Mouse (Mus musculus) embryonic facial prominence, embryonic 10.5 days (tissue): ENCODE data around the gene Zfp57. TPM values are rescaled to one million over a fixed set of nuclear protein-coding genes. Genes with fewer than 3 reads are reported as not detected.

Source experiments
- DNase-seq: peaks from one replicate; pipeline ENCODE4 v3.0.0-alpha.2; 2017; ENCODE audit warnings: low spot score
- H3K27ac ChIP-seq: fragments of 300-500 bp; sonication (generic); replicated peaks from 2 replicates; pipeline ENCODE4 v1.5.1; 2016; ENCODE audit warnings: mild to moderate bottlenecking
- H3K27me3 ChIP-seq: fragments of 300-500 bp; sonication (generic); replicated peaks from 2 replicates; pipeline ENCODE4 v1.6.1; 2016; ENCODE audit warnings: low read depth, mild to moderate bottlenecking; ENCODE audit not compliant: poor library complexity, severe bottlenecking
- H3K36me3 ChIP-seq: fragments of 300-500 bp; sonication (generic); replicated peaks from 2 replicates; pipeline ENCODE4 v1.6.1; 2016; ENCODE audit warnings: mild to moderate bottlenecking, moderate library complexity
- H3K4me1 ChIP-seq: fragments of 300-500 bp; sonication (generic); 2 replicates; pipeline ENCODE4 v1.6.1; 2016
- H3K4me3 ChIP-seq: fragments of 300-500 bp; sonication (generic); 2 replicates; pipeline ENCODE4 v1.5.1; 2016; ENCODE audit warnings: mild to moderate bottlenecking, moderate library complexity
- H3K9me3 ChIP-seq: fragments of 300-500 bp; sonication (generic); 2 replicates; pipeline ENCODE4 v1.6.1; 2016; ENCODE audit warnings: mild to moderate bottlenecking
- WGBS: fragments of 180-500 bp; shearing (Covaris S2); methylation state at CpG from one replicate; pipeline ENCODE4 v1.1.7; 2016; 5-methylcytosine and 5-hydroxymethylcytosine counted together
- polyA plus RNA-seq: library from polyadenylated mRNA; unstranded; fragments of >200 nt; fragmentation: Nextera tagmentation; extraction: Ambion mirVana; gene quantifications from 2 replicates; pipeline ENCODE4 v1.2.1, GENCODE M21; 2016

Zfp57 gene
- polyA plus RNA-seq, 1 experiment from 2014 or later = 106 TPM

DNA sequence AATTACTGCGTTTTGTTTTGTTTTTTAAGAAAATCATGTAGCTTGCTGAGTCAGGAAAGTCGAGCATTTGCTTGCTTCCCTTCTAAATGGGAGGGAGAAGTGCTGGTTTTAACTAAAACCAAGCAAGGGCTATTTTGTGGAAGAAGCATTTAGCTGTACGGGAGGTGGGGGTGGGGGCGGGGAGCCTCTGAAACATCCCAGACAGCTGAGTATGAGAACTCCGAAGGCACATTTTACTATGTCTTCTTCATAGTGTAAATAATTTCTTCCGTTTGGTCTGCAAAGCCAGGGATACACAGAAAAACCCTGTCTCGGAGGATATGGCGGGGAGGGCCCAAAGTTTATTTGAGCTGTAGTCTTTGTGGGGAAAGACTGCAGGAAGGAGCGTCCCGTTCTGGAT lies 27.2 kb downstream of the Zfp57 start:
- 2% methylated on average over 10 of the region's 10 CpGs for WGBS
- H3K27me3 ChIP-seq = no peaks in the 10 kb centered on the region
- H3K4me3 ChIP-seq = peak overlapping the region; percentile 54
- no peaks in the 10 kb centered on the region for H3K9me3 ChIP-seq
- H3K27ac ChIP-seq = peak overlapping the region; percentile 95
- peaks cover 17% of the 10 kb centered on the region; the same call in 1 of the 2 replicates for H3K4me1 ChIP-seq
- DNase-seq = no peak
- H3K36me3 ChIP-seq = no peaks in the 10 kb centered on the region

DNA sequence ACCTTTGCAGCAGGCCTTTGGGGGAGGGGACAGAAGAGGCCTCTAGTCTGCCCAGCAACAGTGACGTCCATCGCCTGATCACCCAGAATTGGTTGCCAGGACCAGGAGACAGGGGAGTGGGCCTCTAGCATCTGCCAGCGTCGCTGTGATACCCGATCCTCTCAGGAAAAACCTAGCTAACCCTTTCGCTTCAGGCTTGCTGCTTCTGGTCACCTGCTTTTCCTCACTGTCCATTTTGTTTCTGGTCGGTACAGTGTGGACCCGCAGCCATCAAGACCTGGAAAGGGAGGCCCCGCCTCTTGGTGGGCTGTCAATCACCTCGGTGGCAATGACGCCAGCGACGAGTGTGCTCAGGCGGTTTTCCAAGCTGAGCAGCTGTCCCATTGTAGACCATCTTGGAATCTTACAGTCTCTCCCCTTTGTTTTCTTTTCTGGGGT lies 27.7 kb downstream of the Zfp57 start:
- peak; percentile 97 for DNase-seq
- peak overlapping the region; percentile 54 for H3K4me3 ChIP-seq
- WGBS = under 1% methylated on average over 14 of the region's 14 CpGs
- no peaks in the 10 kb centered on the region for H3K36me3 ChIP-seq
- no peaks in the 10 kb centered on the region for H3K9me3 ChIP-seq
- H3K27ac ChIP-seq = peak overlapping the region; percentile 95
- H3K27me3 ChIP-seq = no peaks in the 10 kb centered on the region
- peaks cover 17% of the 10 kb centered on the region; the same call in 1 of the 2 replicates for H3K4me1 ChIP-seq

DNA sequence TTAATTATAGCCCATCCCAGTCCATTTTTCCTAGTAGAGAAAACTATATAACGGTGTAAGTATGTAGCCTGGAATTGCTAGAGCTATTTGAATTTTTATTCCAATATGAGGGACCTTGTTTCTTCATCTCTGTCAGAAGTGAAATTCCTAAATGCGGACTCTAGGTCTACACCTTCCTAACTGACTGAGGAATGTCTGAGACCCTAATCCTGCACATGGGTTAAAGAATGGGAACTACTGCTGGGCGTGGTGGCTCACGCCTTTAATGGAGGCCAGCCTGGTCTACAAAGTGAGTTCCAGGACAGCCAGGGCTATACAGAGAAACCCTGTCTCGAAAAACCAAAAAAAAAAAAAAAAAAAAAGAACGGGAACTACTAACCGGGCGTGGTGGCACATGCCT lies 28.2 kb downstream of the Zfp57 start:
- H3K27ac ChIP-seq = peak overlapping the region; percentile 95
- no peaks in the 10 kb centered on the region for H3K36me3 ChIP-seq
- no peak for DNase-seq
- no peaks in the 10 kb centered on the region for H3K9me3 ChIP-seq
- peaks cover 17% of the 10 kb centered on the region; the same call in 1 of the 2 replicates for H3K4me1 ChIP-seq
- peak overlapping the region; percentile 54 for H3K4me3 ChIP-seq
- WGBS = 72% methylated on average over 8 of the region's 8 CpGs
- no peaks in the 10 kb centered on the region for H3K27me3 ChIP-seq

DNA sequence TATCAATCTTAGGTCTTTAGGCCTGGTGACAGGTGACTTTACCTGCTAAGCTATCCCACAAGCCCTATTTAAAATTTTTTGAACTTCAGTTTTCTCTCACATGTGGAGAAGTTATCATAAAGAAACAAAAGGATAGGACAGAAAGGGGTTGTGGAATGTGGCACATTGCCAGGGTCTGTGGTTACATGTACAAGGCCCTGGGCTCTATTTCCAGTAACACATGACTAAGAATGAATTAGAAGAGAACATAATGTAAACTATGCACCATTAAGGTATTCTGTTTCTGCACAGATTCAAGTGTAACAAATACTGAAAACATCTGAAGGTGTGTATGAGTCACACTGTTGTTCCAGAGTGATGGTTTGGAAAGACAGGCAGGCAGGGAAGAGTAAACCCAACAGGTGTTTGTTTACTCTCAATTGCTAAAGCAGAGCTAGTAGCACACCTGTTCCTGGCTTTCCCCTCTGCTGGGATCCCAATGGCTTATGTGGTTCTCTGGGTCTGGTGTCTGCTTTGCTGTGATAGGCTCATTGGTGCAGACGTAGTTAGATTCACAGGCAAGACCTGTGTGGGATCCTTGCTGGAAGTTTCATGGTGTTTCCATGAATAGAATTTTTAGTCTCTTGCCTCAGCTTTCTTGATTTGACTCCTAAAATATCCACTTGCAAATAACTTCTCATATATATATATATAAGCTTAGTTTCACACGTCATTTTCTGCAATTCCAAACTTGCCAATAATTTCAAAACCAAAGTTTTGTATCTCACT lies 38.3 kb downstream of the Zfp57 start:
- DNase-seq = no peak
- 73% methylated on average over 2 of the region's 2 CpGs for WGBS
- H3K36me3 ChIP-seq = no peaks in the 10 kb centered on the region
- H3K4me1 ChIP-seq = no peaks in the 10 kb centered on the region
- no peaks in the 10 kb centered on the region for H3K9me3 ChIP-seq
- H3K27ac ChIP-seq = no peak overlapping the region
- no peaks in the 10 kb centered on the region for H3K27me3 ChIP-seq
- no peak overlapping the region for H3K4me3 ChIP-seq

DNA sequence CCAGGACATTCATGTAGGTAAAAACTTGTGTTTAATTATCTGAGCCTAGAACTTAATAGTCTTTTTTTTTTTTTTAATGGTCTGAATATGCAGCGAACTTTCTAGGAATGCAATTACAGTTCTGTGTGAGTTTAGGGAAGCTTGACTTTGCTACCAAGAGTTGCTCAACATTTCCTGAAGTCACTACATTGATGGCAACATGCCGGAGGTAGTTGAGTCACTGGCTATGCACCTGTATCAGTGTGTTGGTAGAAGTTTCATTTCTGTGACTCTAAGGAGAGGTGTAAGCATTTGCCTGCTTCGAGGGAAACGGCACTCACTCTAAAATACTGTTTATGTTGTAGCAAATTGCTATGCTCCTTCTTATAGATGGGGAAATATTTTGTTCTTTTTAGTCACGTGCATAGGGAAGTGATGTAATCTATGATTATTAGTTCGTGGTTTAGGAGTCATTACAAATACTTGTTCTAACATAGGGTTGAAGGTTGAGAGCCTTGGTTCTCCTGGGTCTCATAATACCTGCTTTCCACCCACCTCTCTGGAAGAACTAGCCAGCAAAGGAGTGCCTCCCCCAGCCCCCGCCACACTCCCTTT lies 43.8 kb downstream of the Zfp57 start:
- 79% methylated on average over 7 of the region's 7 CpGs for WGBS

DNA sequence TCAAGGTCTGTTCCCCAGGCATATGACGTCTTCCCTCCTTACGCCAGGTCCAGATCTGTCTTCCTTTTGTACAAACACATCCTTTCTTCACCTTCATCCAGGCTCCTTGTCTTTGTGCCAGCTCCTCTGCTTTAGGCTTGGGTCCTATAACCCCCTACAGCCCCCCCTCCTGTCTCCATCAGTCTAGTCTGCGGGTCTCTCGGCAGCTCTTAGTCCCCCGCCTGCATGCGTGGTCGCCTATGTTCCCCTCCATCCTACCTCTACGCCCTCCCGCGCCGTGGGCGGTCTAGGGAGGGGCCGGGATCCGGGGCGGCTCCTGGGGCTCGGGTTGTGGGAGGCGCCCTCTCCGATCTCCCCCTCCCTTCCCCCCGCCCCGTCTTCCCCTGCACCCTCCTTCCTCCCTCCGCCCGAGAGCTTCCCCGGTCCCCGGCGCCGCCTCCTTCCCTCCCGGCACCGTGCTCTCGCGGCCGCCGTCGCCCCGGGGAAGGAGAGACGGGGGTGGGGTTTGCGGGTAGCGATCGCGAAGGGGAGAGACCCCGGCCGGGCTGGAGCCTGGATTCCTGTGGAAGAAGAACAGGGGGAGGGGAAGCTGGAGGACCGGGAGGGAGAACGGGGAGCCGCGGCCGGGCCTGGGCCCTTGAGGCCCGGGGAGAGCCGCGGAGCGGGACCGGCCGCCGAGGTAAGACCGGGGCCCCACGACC lies 44.8 kb downstream of the Zfp57 start, which contains the start of gene Gabbr1:
TSS of gene Gabbr1 (plus strand) at position 356 of the 701 bp plus-strand sequence.
- Histone ChIP-seq H3K36me3 (no peaks in the 10 kb centered on the region), H3K4me3 (peak within 1 kb of the TSS; percentile 94), H3K27ac (peak within 1 kb of the TSS; percentile 96), H3K9me3 (no peaks in the 10 kb centered on the region), H3K27me3 (peaks cover 31% of the 10 kb centered on the region), H3K4me1 (peaks cover 49% of the 10 kb centered on the region)
- 1% methylated on average over 55 of the region's 55 CpGs for WGBS
- peak; percentile 92 for DNase-seq

More for the DNA sequence above, 43.8 kb downstream of the Zfp57 start:
- H3K4me3 ChIP-seq = peak overlapping the region; percentile 94
- no peaks in the 10 kb centered on the region for H3K36me3 ChIP-seq
- H3K27ac ChIP-seq = peak overlapping the region; percentile 96
- no peaks in the 10 kb centered on the region for H3K9me3 ChIP-seq
- H3K4me1 ChIP-seq = peaks cover 39% of the 10 kb centered on the region
- DNase-seq = no peak
- peaks cover 27% of the 10 kb centered on the region for H3K27me3 ChIP-seq

DNA sequence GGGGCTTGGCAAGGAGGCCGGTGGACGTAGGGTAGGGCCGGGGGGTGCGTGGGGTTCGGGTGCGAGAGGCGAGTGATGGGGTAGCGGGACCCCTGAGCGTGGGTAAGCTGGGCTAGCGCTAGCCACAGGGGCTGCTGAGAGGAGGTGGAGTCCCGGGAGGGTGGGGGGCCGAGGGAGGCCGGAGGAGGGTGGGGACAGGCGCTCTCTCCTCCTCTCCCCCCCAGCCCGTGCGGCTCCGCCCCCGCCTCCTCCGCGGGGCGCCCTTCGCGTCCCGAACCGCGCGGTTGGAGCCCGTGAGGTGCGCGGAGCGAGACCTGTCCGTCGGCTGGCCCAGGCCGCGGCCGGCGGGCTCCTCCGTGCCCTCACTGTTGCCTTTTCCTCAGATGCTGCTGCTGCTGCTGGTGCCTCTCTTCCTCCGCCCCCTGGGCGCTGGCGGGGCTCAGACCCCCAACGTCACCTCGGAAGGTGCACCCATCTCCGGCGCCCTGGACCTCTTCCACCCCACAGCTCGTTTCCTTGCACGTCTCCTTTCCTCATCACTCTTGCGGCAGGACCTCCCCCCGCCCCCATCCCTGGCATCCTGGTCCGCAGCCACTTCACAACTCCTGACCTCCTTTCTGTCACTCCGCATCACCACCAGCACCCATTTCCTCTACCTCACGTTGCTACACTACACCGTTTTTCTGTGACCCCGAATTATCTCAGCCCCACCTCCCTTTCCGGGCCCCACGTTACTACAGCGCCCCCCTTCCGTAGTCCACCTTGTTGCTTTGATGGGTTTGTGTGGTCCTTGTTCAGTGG lies 45.5 kb downstream of the Zfp57 start:
- DNase-seq = peak; percentile 83
- Histone ChIP-seq H3K27me3 (peaks cover 33% of the 10 kb centered on the region), H3K9me3 (no peaks in the 10 kb centered on the region), H3K4me3 (peak overlapping the region; percentile 94), H3K4me1 (peaks cover 56% of the 10 kb centered on the region), H3K27ac (peak overlapping the region; percentile 96), H3K36me3 (no peaks in the 10 kb centered on the region)
- WGBS = under 1% methylated on average over 57 of the region's 58 CpGs

DNA sequence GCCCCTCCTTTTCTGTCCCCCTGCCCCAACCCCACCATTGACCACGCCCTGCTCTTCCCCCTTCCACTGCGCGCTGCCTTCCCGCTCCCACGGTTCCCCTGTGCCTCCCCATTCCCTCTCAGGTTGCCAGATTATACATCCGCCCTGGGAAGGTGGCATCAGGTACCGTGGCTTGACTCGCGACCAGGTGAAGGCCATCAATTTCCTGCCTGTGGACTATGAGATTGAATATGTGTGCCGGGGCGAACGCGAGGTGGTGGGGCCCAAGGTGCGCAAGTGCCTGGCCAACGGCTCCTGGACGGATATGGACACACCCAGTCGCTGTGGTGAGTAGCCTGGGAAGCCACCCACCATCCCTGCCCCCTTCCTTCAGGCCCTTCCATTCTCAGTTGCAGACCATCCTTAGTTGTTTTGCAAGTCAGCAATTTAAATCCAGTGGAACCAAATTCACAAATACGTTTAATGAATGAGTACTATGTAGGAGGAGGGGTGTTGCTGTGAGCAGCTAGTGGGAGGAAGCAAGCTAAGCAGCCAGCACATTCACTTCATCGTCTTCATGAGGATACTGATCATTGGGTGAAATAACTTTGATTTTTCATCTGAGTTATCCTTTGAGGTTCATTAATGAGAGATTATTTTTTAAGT lies 46.5 kb downstream of the Zfp57 start:
- peaks cover 58% of the 10 kb centered on the region for H3K4me1 ChIP-seq
- 0 out of 2 replicates have a peak, but pooled peaks cover 2% of the 10 kb centered on the region for H3K36me3 ChIP-seq
- peak overlapping the region; percentile 30; the same call in 1 of the 2 replicates for H3K27ac ChIP-seq
- H3K4me3 ChIP-seq = peak overlapping the region; percentile 94
- H3K9me3 ChIP-seq = no peaks in the 10 kb centered on the region
- 13% methylated on average over 19 of the region's 19 CpGs for WGBS
- DNase-seq = peak; percentile 18
- peaks cover 33% of the 10 kb centered on the region for H3K27me3 ChIP-seq

DNA sequence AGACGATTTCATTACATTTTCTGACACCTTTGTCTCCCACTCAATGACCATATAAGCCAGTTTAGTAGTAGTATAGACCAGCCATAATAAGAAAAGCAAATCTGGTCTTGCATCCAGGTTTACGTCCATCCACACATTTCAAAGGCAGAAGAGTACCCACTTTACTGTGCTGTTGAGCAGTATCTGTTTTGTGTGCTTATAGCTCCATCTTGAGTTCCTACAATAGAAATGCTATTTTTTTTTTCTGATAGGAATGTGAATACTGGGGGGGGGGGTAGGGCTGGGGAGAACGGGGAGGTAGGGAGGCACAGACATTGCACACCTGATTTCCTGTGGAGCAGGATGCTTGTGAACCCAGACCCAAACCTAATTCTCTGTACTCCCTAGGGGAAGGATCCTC lies 47.0 kb downstream of the Zfp57 start:
- no peak for DNase-seq
- H3K27ac ChIP-seq = no peak overlapping the region
- WGBS = 34% methylated on average over 3 of the region's 3 CpGs
- no peaks in the 10 kb centered on the region for H3K9me3 ChIP-seq
- H3K4me3 ChIP-seq = no peak overlapping the region
- H3K4me1 ChIP-seq = peaks cover 58% of the 10 kb centered on the region
- peaks cover 33% of the 10 kb centered on the region for H3K27me3 ChIP-seq
- peaks cover 4% of the 10 kb centered on the region; the same call in 1 of the 2 replicates for H3K36me3 ChIP-seq

DNA sequence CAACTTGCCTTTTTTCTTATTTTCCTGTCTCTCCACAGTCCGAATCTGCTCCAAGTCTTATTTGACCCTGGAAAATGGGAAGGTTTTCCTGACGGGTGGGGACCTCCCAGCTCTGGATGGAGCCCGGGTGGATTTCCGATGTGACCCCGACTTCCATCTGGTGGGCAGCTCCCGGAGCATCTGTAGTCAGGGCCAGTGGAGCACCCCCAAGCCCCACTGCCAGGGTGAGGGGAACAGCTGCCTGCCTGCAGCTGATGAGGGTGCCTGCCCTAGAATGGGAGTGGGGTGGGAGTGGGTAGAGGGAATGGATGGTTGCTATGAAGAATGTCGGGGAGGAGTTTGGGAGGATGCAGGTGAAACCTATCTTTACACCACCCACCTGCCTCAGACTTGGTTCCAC lies 47.4 kb downstream of the Zfp57 start:
- WGBS = 57% methylated on average over 7 of the region's 7 CpGs
- Histone ChIP-seq H3K9me3 (no peaks in the 10 kb centered on the region), H3K27me3 (peaks cover 33% of the 10 kb centered on the region), H3K4me1 (peaks cover 58% of the 10 kb centered on the region), H3K36me3 (peaks cover 8% of the 10 kb centered on the region), H3K27ac (no peak overlapping the region), H3K4me3 (0 out of 2 replicates have a peak overlapping the region, but pooled peaks have one; percentile 16)
- no peak for DNase-seq

DNA sequence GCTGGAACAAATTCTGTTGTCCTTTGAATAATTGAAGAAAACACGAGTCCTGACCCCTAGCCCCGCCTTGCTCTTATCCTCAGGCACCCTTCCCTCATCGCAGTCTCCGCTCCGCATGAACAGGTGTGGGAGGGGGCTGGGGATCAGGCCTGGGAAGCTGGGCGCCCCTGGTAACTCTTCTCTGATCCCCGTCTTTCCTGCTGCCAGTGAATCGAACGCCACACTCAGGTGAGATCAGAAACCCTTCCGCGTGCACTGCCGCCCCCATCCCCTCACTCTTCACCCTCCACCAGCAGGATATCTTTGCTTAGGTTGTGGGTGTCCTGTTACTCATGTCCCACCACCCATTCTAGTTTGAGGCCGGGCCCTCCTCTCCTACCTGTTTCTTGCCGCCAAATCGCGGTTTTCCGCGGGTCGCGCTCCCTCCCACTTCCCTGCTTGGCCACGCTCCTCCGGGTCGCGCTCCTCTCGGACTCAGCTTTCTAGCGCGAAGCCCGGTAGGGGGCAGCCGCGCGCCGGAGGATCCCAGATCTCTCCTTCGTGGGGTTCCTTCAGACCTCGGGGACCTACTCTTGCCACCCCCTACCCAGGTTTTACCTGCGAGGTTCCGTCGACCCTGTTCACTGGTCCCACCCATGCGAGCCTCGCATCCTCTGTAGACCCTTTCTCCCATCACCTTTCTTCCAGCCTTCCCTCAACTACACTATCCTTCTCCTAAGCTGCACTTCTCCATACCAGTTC lies 48.8 kb downstream of the Zfp57 start:
- peak; percentile 79 for DNase-seq
- Histone ChIP-seq H3K36me3 (peaks cover 21% of the 10 kb centered on the region), H3K4me1 (peaks cover 58% of the 10 kb centered on the region)

More for the DNA sequence above, 48.8 kb downstream of the Zfp57 start:
- Histone ChIP-seq H3K27ac (peak overlapping the region; percentile 86), H3K27me3 (peaks cover 33% of the 10 kb centered on the region), H3K4me3 (peak overlapping the region; percentile 80), H3K9me3 (no peaks in the 10 kb centered on the region)
- 1% methylated on average over 39 of the region's 39 CpGs for WGBS
